Mouse (Mus musculus) lung, adult 2 months (tissue): Measurements from ENCODE around the gene Ccdc163.
"Not testable (repeated sequence)": the region's sequence is repeated elsewhere in the genome, so short reads cannot be mapped to it uniquely, and the experiment has no call there.

Source experiments
- CTCF ChIP-seq: fragments of 200-500 bp; IDR thresholded peaks from 2 replicates; pipeline ENCODE4 v1.5.1; 2011; ENCODE audit warnings: mild to moderate bottlenecking, low read length, control low read depth; ENCODE audit not compliant: insufficient read depth
- POLR2A ChIP-seq: fragments of 200-500 bp; IDR thresholded peaks from 2 replicates; pipeline ENCODE4 v1.6.1; 2011; ENCODE audit warnings: low read depth, mild to moderate bottlenecking, control low read depth, low read length, borderline replicate concordance; ENCODE audit errors: extremely low read depth

DNA sequence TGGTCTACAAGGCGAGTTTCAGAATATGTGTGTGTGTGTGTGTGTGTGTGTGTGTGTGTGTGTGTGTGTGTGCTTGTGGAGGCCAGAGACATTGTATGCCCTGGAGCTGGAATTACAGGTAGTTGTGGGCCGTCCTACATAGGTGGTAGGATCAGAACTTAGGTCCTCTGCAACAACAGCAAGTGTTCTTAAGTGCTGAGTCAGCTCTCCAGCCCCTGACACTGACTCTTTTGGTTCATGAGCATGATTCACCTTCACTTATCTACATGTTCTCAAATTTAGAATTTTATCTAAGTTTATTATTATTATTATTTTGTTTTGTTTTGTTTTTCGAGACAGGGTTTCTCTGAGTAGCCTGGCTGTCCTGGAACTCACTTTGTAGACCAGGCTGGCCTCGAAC lies 27.8 kb upstream of the Ccdc163 start:
- not testable (repeated sequence) for TF ChIP-seq POLR2A, CTCF
